In the genomic region with DNA sequence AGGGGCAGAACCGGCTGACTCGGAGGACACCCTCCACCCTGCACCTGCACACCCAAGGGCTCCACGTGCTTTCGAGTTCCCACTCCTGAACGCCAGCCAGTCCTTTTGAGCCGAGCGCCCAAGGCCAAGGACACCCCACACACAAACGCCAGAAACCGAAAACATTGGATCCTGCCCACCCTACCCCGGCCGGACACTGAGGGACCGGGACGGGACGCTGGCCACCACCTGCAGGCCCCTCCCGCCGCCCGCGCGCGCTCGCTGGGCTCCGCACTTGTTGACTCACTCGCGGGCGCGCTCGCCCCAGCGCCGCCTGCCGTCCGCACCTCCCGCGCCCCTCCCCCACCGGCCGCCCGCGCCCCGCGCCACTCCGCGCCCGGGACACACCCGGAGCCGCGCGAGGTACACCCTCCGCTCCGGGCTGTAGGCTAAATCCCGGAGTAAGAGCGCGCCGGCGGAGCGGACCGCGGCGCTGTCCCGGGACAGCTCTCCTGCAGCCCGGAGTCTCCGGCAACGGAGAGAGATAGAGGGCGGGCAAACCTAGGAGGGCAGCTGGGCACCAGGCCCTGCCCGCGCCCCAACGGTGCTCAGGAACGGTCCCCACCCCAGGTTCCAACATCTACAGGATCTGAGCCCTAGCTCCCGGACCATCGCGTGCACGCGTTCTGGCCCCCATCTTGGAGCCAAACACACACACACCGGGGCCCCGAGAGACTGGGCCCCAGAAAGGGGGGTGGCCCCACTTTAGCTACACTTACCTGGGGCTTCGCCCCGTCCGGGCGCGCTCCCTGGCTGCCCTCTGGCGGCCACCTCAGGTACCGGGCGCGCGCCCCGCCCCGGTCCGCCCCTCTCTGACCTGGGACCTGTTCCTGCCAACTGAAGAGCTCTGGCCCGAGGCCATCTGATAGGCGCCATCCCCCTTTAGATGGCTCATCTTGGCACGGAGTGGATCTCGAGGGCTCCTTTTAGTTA, we compare ENCODE assay signal across 8 mouse cellular contexts. TPM values are rescaled to one million over a fixed set of nuclear protein-coding genes. Genes with fewer than 3 reads are reported as not detected.
DNase-seq lines count a peak whose midpoint lies in the region; ATAC-seq and TF ChIP-seq lines count a peak whose summit lies in the region.

No protein-coding gene starts in this region.

- peak overlapping the region; percentile 40 to 71 (median 55) for H3K4me3 ChIP-seq in CH12.LX (replicated peaks in 1 of 3; ENCODE audit: low read depth in 2 of 3, low read length in 2 of 3, poor library complexity in 1 of 3)
- H3K4me3 ChIP-seq in forebrain, embryonic 11.5 days (ENCODE audit: low read depth, low read length), result peak overlapping the region; percentile 58
- peak overlapping the region; percentile 80 for H3K4me3 ChIP-seq in heart, embryonic 15.5 days
- peak overlapping the region; percentile 47 for H3K4me3 ChIP-seq in neural tube, embryonic 14.5 days (ENCODE audit: low read depth, low read length)

- H3K79me2 ChIP-seq in CH12.LX (replicated peaks; ENCODE audit: control insufficient read depth, extremely low read depth, insufficient read depth, poor library complexity, severe bottlenecking), result no peaks in the 10 kb centered on the region

- WGBS in forebrain, embryonic 11.5 days, result under 1% methylated on average over 90 of the region's 90 CpGs
- under 1% methylated on average over 90 of the region's 90 CpGs for WGBS in heart, embryonic 15.5 days
- WGBS in neural tube, embryonic 14.5 days, result under 1% methylated on average over 81 of the region's 90 CpGs

- TF ChIP-seq POLR2A in CH12.LX (IDR thresholded peaks at IDR 0.05; ENCODE audit: low read depth, low read length), result peak; percentile 17; the same call in 1 of the 2 replicates

- H3K4me2 ChIP-seq in CH12.LX (ENCODE audit: insufficient read depth, low read depth, poor library complexity, severe bottlenecking), result peak overlapping the region; percentile 92
- peak overlapping the region; percentile 91 for H3K4me2 ChIP-seq in forebrain, embryonic 11.5 days (ENCODE audit: low read depth, low read length, severe bottlenecking)
- peak overlapping the region; percentile 98 for H3K4me2 ChIP-seq in heart, embryonic 15.5 days
- H3K4me2 ChIP-seq in neural tube, embryonic 14.5 days (ENCODE audit: low read depth, low read length), result peak overlapping the region; percentile 94

- TF ChIP-seq EP300 in CH12.LX (IDR thresholded peaks at IDR 0.05; ENCODE audit: low read length), result no peak

- peak; percentile 21 to 93; a peak in 2 of 4 replicates for TF ChIP-seq CTCF in CH12.LX (conservative IDR thresholded peaks at IDR 0.05 in 1 of 2, IDR thresholded peaks at IDR 0.05 in 1 of 2; ENCODE audit: low read depth in 2 of 2, low read length in 2 of 2)

- no peak overlapping the region for H3K27ac ChIP-seq in CH12.LX (ENCODE audit: insufficient read depth, low read depth)
- no peak overlapping the region for H3K27ac ChIP-seq in forebrain, embryonic 11.5 days (ENCODE audit: low read depth, low read length)
- peak overlapping the region; percentile 71 for H3K27ac ChIP-seq in heart, embryonic 15.5 days
- no peak overlapping the region for H3K27ac ChIP-seq in neural tube, embryonic 14.5 days (ENCODE audit: low read depth, low read length)

- dilution Hi-C loops in CH12.LX (cut with MboI; ENCODE audit: extremely low pct_ligation_motif_present, extremely low pct_unique_long_range_greater_than_20kb, low sequenced_read_pairs), result no loop called here

- peaks cover 0 to 13% of the 10 kb centered on the region in 2 experiments; a peak in 2 of 4 replicates for H3K4me1 ChIP-seq in CH12.LX (ENCODE audit: control insufficient read depth in 1 of 2, insufficient read depth in 2 of 2)
- H3K4me1 ChIP-seq in forebrain, embryonic 11.5 days (replicated peaks; ENCODE audit: control insufficient read depth, insufficient read depth, low read length), result peaks cover 30% of the 10 kb centered on the region
- H3K4me1 ChIP-seq in heart, embryonic 15.5 days (replicated peaks), result peaks cover 27% of the 10 kb centered on the region
- H3K4me1 ChIP-seq in neural tube, embryonic 14.5 days (ENCODE audit: control insufficient read depth, insufficient read depth, low read length), result peaks cover 24% of the 10 kb centered on the region

- peak overlapping the region; percentile 42 for H3K9ac ChIP-seq in CH12.LX (ENCODE audit: insufficient read depth, low read depth)
- H3K9ac ChIP-seq in forebrain, embryonic 11.5 days (ENCODE audit: low read length), result peak overlapping the region; percentile 64
- peak overlapping the region; percentile 69 for H3K9ac ChIP-seq in heart, embryonic 15.5 days
- H3K9ac ChIP-seq in neural tube, embryonic 14.5 days (replicated peaks; ENCODE audit: low read depth, low read length), result peak overlapping the region; percentile 59

- no peaks in the 10 kb centered on the region for H3K9me3 ChIP-seq in CH12.LX (replicated peaks; ENCODE audit: low read length)
- H3K9me3 ChIP-seq in forebrain, embryonic 11.5 days (ENCODE audit: control insufficient read depth, low read length), result no peaks in the 10 kb centered on the region
- no peaks in the 10 kb centered on the region for H3K9me3 ChIP-seq in heart, embryonic 15.5 days (replicated peaks)
- H3K9me3 ChIP-seq in neural tube, embryonic 14.5 days (ENCODE audit: control insufficient read depth, low read length), result no peaks in the 10 kb centered on the region

- peaks cover 84% of the 10 kb centered on the region for H3K27me3 ChIP-seq in CH12.LX (replicated peaks)
- peaks cover 2% of the 10 kb centered on the region; the same call in 1 of the 2 replicates for H3K27me3 ChIP-seq in forebrain, embryonic 11.5 days (ENCODE audit: control insufficient read depth, insufficient read depth, low read length)
- peaks cover 28% of the 10 kb centered on the region; the same call in 1 of the 2 replicates for H3K27me3 ChIP-seq in heart, embryonic 15.5 days
- peaks cover 2% of the 10 kb centered on the region; the same call in 1 of the 2 replicates for H3K27me3 ChIP-seq in neural tube, embryonic 14.5 days (ENCODE audit: control insufficient read depth, insufficient read depth, low read length)

- ATAC-seq in forebrain, embryonic 11.5 days (replicated peaks; ENCODE audit: low FRiP score), result peak; percentile 71
- peak; percentile 80 for ATAC-seq in heart, embryonic 15.5 days (replicated peaks; ENCODE audit: insufficient number of reproducible peaks, insufficient read depth, low FRiP score, low read depth)
- ATAC-seq in neural tube, embryonic 14.5 days (ENCODE audit: low read depth), result peak; percentile 72

- peak; percentile 79 for TF ChIP-seq RAD21 in CH12.LX (IDR thresholded peaks at IDR 0.05; ENCODE audit: low read depth, low read length)

- no peaks in the 10 kb centered on the region for H3K36me3 ChIP-seq in CH12.LX (replicated peaks in 1 of 2; ENCODE audit: control insufficient read depth in 1 of 2, insufficient read depth in 1 of 2, low read length in 1 of 2)
- H3K36me3 ChIP-seq in forebrain, embryonic 11.5 days (ENCODE audit: control insufficient read depth, insufficient read depth, low read length), result no peaks in the 10 kb centered on the region
- no peaks in the 10 kb centered on the region for H3K36me3 ChIP-seq in heart, embryonic 15.5 days
- no peaks in the 10 kb centered on the region for H3K36me3 ChIP-seq in neural tube, embryonic 14.5 days (ENCODE audit: control insufficient read depth, insufficient read depth, low read length)

- DNase-seq in CH12.LX (ENCODE audit: extremely low read depth), result peak; percentile 57
- DNase-seq in c-Kit-positive CD71-negative TER-119-negative erythroid progenitor cells, embryonic 14.5 days (ENCODE audit: low read depth), result peak; percentile 53
- DNase-seq in forebrain, embryonic 11.5 days (ENCODE audit: low spot score), result peak; percentile 87
- peak; percentile 92 for DNase-seq in kidney, postnatal 14 days
- DNase-seq in lung, adult 18-20 months, result peak; percentile 85 to 88
- peak; percentile 85 for DNase-seq in testis, postnatal 10 days (ENCODE audit: low spot score)

- in situ Hi-C loops in CH12.LX (cut with MboI; ENCODE audit: low pct_ligation_motif_present, low pct_unique_long_range_greater_than_20kb, low sequenced_read_pairs), result loop anchor here (5.0 to 10.0 kb wide), 3 partner anchors 54 to 252 kb away; no protein-coding TSS in a partner anchor

TF ChIP-seq in CH12.LX, 34 proteins besides CTCF, POLR2A, EP300 and RAD21 (continues in another document):
- TF ChIP-seq ZC3H11A (IDR thresholded peaks at IDR 0.05; ENCODE audit: low read depth, low read length) (peak; percentile 65; the same call in 1 of the 2 replicates), TCF12 (IDR thresholded peaks at IDR 0.05; ENCODE audit: low read depth, low read length) (peak; percentile 40; the same call in 1 of the 2 replicates), ZKSCAN1 (IDR thresholded peaks at IDR 0.05; ENCODE audit: borderline replicate concordance, low read depth, low read length) (no peak), UBTF (IDR thresholded peaks at IDR 0.05; ENCODE audit: low read depth, low read length) (peak; percentile 75; the same call in 1 of the 2 replicates), ETS1 (conservative IDR thresholded peaks at IDR 0.05; ENCODE audit: low read depth, low read length) (no peak), E2F4 (IDR thresholded peaks at IDR 0.05; ENCODE audit: insufficient replicate concordance, low read depth, low read length) (no peak), NELFE (IDR thresholded peaks at IDR 0.05; ENCODE audit: low read depth, low read length) (no peak), MAX (IDR thresholded peaks at IDR 0.05; ENCODE audit: low read length) (peak; percentile 36), RCOR1 (conservative IDR thresholded peaks at IDR 0.05; ENCODE audit: low read depth, low read length) (no peak), TBP (conservative IDR thresholded peaks at IDR 0.05; ENCODE audit: low read depth, low read length) (no peak), JUND (conservative IDR thresholded peaks at IDR 0.05; ENCODE audit: low read depth, low read length) (no peak), KAT2A (IDR thresholded peaks at IDR 0.05; ENCODE audit: insufficient replicate concordance, low read length) (no peak)

RNA-seq across cellular contexts. Expression of a gene that starts 28.5 kb away (rescaled TPM):
- total RNA-seq in CH12.LX (2012; rRNA removed) (0.21 and 0.34 TPM in 2 replicates), CH12.LX (2014; rRNA removed) (0.16 TPM in 1 of 2 replicates, not detected in the other)
- polyA plus RNA-seq in CH12.LX (2012; ENCODE audit: insufficient read length, low read depth), result 0.39 and 0.55 TPM in 2 replicates
- polyA plus RNA-seq in forebrain, embryonic 11.5 days (2014; fragmentation: Nextera tagmentation; extraction: Ambion mirVana), result 1.1 and 2.5 TPM in 2 replicates
- 5.1 and 5.2 TPM in 2 replicates for polyA plus RNA-seq in heart, embryonic 15.5 days (2015; fragmentation: Nextera tagmentation; extraction: Ambion mirVana)
- 1.3 and 2.1 TPM in 2 replicates for polyA plus RNA-seq in neural tube, embryonic 14.5 days (2014; fragmentation: Nextera tagmentation; extraction: Ambion mirVana)

RNA-seq across cellular contexts. Expression of a gene that starts 33.0 kb away (rescaled TPM):
- total RNA-seq in CH12.LX (2012; rRNA removed), result 0.76 TPM in 1 of 2 replicates, not detected in the other
- not detected in 2 replicates for total RNA-seq in CH12.LX (2014; rRNA removed)
- 0.53 TPM in 1 of 2 replicates, not detected in the other for polyA plus RNA-seq in CH12.LX (2012; ENCODE audit: insufficient read length, low read depth)
- polyA plus RNA-seq in forebrain, embryonic 11.5 days (2014; fragmentation: Nextera tagmentation; extraction: Ambion mirVana), result 0.41 TPM in 1 of 2 replicates, not detected in the other
- polyA plus RNA-seq in heart, embryonic 15.5 days (2015; fragmentation: Nextera tagmentation; extraction: Ambion mirVana), result 0.18 and 0.56 TPM in 2 replicates
- polyA plus RNA-seq in neural tube, embryonic 14.5 days (2014; fragmentation: Nextera tagmentation; extraction: Ambion mirVana), result 1.2 and 1.7 TPM in 2 replicates
